Mouse (Mus musculus) bone marrow macrophage, adult 2 months (primary cell): ENCODE results near the gene Tgfbi.

Source experiments
- CTCF ChIP-seq: IDR thresholded peaks from 2 replicates; pipeline ENCODE4 v1.5.1; 2012; ENCODE audit warnings: low read depth, mild to moderate bottlenecking, low read length, moderate library complexity
- POLR2A ChIP-seq: IDR thresholded peaks from 2 replicates; pipeline ENCODE4 v1.6.1; 2012; ENCODE audit warnings: mild to moderate bottlenecking, low read depth, low read length, borderline replicate concordance

GRCm38 (mm10) chr13:56671206-56671605 lies 61.9 kb downstream of the Tgfbi start:
- TF ChIP-seq CTCF (no peak), POLR2A (no peak)
